Mouse (Mus musculus): ENCODE data around the gene Gm5751.
"Not testable (repeated sequence)": the region's sequence is repeated elsewhere in the genome, so short reads cannot be mapped to it uniquely, and the experiment has no call there.

Gm5751 gene

DNA sequence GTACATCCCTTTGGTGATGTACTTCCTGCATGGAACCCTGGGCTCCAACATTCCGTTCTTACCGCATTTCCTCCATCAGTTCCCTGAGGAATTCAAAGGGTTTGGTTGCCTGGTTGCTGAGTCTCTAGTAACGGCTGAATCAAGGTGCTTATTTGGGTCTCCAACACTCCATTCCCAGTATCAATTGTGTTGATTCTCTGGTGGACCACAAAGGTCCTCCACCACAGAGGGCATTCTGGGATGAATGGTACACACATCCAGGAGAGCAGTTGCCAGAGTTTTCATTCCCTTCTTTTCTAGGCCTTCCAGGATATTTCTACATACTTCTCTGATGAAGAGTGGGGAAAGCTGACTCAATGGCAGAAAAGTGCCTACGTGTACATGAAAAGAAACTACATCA, at the start of gene Gm5751:
TSS of gene Gm5751 (plus strand) at position 301 of the 400 bp plus-strand sequence.
- in situ Hi-C loops (cut with MboI, MseI) = not testable (repeated sequence)

DNA sequence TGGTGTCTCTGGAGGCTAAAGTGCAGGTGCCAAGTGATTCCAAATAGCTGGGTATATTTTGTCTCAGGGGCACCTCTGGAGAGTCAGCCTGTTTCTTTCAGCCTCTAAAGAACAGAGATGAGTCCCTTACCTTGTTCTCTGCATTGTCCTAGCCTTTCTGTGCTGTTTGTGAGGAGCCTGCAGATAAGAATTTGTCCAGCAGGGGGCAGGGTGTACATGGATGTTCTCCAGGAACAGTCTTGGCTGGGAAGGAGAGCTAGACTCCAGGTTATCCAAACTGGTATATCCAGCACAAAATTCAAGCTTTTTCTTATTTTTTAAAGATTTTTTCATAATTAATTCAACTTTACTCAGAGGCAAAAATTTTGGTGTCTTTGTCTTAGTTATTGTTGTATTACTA, 42.0 kb upstream of the Gm5751 start:
- in situ Hi-C loops (cut with MboI, MseI) = loop anchor here (5.0 kb wide), 1 partner anchor 250 kb away; no protein-coding TSS in a partner anchor

DNA sequence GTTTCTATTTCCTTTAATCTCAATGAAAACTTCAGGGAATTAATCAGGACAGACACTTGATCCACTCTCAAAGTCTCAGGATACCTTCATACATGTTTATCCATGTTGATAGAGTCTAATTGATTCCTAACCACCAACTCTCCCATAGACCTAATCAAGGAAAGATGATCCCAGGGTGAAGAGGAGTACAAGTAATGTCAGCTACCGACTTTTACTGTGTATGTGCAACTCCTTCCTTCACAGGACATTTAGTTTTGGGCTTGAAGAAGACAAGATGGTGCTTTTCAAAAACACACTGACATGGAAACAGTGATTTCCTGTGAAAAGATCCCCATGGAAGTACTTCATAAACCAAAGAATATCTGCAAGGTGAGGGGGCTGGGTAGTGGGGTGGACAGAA, 30.4 kb upstream of the Gm5751 start, which contains the start of gene Gm6592:
TSS of gene Gm6592 (plus strand) at position 301 of the 400 bp plus-strand sequence.
- in situ Hi-C loops (cut with MboI, MseI) = no loop called here

DNA sequence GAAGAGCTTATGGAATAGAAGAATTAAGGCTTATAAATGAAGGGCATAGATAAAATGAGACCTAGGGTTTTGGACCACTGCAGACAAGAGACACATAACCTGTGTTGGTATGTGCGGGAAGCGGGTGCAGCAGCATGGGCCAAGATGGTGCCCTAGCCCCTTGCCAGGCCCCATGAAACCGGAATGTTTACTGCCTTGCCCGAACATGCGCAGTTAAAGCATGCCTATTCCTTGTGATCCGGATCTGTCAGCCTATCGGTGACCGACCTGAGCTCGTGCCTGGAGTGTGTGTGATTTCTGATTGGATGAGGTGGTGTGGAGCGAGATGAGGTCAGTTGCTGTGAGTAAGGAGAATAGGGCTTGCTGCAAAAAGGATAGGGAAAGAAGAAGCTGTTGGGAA, 21.6 kb upstream of the Gm5751 start:
- in situ Hi-C loops (cut with MboI, MseI) = no loop called here

DNA sequence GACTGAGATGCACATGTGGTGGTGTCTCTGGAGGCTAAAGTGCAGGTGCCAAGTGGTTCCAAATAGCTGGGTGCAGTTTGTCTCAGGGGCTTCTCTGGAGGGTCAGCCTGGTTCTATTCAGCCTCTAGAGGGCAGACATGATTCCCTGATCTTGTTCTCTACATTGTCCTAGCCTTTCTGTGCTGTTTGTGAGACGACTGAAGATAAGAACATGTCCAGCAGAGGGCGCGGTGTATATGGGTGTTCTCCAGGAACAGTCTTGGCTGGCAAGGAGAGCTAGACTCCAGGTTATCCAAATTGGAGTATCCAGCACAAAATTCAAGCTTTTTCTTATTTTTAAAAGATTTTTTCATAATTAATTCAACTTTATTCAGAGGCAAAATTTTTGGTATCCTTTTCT, 9.7 kb upstream of the Gm5751 start:
- in situ Hi-C loops (cut with MboI, MseI) = not testable (repeated sequence)

DNA sequence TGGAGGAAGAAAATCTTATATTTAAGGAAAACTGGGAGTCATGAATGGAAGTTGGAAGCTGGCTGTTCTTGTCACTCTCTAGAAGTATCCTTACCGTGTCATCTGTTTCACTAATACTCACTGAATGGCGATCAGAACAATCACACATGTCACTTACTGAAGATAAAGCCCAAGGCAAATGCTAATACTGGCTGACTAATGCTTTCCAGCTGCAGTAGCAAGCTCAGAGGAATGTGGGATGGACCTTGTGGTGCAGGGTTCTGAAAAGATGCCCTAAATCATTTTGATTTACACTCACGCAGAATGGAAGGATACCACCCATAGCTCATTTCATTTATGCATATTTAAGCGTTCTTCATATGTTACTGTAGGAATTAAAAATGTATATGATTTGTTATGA, 10.3 kb downstream of the Gm5751 start:
- in situ Hi-C loops (cut with MboI, MseI) = no loop called here

DNA sequence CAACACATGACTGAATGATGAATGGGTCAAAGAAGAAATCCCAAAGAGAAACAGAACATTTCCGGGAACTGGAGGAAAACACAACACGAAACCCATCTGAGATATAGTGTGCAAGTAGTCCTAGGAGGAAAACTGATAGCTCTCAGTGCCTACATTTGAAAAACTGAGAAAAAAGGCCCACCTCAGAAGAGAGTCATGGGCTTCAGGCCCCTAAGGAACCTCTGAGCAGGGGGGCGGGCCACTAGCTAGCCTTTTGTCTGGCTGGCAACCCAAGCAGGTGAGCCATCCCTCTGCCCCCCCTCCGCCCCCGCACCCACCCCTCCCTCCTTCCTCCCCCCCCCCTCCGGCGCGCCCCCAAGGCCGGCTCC, 17.9 kb downstream of the Gm5751 start:
- in situ Hi-C loops (cut with MboI, MseI) = no loop called here

DNA sequence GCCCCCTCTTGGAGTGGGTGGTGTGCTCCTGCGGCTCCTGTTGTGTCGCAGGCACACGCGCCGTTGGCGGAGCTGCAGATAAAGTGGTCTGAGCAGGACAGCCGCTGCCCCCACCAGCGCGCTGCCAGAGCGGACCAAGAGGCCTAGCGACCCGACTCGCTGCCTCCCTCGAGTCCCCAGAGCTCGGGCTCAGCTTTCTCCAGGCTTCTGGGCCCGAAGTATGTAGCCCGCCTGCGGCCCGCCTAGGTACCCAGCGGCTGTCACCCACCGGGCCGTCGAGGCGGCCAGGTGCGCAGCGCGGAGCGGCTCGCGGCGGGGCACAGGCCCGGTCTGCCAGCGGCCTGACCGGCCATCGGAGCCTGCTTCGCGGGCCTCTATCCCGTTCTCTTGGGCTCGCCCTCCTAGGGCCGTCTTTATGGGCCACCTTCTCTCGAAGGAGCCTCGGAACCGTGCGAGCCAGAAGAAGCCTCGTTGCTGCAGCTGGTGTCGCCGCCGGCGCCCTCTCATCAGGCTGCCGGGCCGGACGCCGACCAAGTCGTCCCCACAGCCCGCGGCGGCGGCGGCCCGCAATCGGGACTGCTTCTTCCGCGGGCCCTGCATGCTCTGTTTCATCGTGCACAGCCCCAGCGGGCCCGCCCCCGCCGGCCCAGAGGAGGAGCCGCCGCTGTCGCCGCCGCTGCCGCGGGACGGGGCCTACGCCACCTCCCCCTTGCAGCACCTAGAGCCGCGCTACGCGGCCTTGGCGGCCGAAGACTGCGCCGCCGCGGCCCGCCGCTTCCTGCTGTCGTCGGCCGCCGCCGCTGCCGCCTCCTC, 18.5 kb downstream of the Gm5751 start, which contains the start of gene B630019K06Rik:
TSS of gene B630019K06Rik (plus strand) at position 40 of the 813 bp plus-strand sequence.
- in situ Hi-C loops (cut with MboI, MseI) = no loop called here

DNA sequence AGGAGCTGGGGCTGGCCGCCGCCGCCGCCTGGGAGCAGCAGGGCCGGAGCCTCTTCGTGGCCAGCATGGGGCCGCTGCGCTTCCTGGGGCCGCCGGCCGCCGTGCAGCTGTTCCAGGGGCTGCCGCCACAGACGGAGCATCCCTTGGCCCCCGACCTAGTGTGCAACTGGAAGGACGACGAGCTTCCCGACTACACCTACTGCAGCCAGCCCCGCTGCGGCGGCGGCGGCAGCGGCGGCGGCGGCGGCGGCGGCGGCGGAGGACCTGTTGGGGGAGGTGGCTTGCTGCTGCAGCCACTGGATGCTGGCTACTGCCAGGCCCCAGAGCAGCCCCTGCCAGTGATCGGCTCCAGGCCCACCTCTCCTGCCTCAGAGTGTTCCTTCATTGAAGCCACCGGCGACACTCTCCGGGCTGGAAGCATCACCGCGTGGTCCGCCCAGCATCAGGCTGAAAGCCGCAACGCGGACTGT, 19.2 kb downstream of the Gm5751 start:
- in situ Hi-C loops (cut with MboI, MseI) = no loop called here

DNA sequence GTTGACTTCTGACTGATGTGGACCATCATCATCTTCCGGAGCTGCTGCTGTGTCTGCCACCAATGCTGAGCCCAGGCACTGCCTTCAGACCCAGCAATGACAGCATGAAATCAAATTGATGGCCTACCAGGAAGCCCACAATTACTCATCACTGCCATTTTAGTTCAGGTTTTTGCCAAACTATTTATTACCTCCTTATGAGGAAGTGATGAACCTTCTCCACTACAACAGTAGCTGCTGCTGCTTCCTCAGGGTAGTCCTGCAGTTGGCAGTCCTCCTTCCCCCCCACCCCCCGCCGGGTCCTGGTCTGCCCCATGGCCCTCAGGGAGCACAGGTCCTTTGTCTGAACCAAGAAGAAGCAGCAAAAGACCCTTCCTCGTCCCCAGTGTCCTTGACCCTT, 26.8 kb downstream of the Gm5751 start:
- in situ Hi-C loops (cut with MboI, MseI) = loop anchor here (25.0 kb wide), 1 partner anchor 1089 kb away; the partner anchor contains the start of gene Kcnd1

DNA sequence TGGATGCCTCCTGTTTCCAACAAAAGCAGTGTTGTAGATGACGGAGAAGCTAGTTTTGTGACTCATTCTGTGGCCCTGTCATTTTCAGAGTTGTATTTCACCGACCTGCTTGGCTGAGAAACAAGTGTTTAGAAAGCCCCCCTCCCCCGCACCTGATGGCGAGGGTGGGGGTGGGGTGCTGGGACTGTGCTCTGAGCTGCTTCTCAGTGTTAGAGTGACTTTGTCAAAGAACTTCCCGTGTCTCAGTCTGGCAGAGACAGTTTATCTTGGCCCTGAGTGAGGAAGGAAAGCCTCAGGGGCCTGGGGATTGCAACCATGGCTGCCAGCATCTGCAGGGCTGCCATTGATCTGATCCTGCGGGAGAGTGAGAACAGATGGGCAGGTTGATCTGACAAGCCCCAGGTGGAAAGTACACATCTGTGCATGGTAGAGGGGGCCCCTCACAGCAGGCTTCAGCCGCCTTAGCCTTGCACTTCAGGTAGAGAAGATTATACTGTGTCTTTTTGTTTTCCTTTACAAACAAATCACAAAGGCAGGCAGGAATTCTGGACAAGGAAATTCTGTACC, 27.9 kb downstream of the Gm5751 start:
- in situ Hi-C loops (cut with MboI, MseI) = loop anchor here (25.0 kb wide), 1 partner anchor 1090 kb away; the partner anchor contains the start of gene Kcnd1

DNA sequence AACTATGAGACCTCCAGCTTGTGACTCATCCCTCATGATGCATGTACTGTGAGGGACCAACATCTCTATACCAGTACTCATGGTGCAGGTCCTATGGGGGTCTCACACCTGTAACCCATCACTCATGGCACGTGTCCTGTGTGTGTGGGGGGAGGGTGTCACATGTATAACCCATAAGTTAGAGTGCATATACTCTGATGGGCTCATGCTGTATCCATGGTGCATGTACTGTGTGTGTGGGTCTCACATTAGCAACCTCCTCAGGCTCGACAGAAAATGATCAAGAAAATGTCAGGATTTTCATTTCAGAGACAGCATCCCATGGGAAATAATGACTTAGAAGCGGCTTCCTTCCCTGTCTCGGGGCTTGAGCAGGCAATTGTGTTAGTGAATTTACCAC, 47.0 kb downstream of the Gm5751 start:
- in situ Hi-C loops (cut with MboI, MseI) = loop anchor here (25.0 kb wide), 1 partner anchor 1109 kb away; the partner anchor contains the start of gene Kcnd1

DNA sequence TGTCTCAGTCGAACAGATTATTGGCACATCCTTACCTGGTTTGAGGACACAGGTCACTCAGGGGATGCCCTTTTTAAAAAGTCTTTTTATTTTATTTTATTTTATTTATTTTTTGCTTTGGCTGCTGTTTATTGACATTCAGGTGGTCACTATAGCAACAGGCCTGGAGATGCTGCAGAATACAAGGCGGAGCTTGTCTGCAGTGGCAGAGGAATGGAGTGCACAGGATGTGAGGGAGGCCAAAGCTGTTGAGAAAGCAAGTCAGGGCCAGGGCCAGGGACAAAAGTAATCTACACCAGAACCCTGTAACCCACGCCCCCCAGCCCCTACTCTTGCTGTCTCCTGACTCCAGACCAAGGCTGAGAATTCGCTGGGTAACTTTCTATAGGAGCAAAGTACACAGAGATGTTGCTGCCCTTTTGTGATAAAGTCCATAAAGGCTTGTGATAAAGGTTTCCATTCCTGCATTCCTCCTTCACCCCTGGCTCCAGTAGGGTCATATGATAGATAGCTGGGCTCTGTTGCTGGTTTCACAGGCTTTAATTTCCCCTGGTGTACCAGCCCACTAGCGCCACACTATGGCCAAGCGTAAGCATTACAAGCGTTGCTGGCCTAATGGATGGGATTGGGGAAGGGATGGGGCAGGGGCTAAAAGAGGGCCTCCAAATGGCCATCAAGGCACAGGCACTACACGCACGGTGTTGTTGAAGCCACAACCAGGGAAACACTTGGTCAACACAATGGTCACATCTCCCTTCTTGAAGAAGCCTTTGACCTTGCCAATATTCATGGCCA, 48.0 kb downstream of the Gm5751 start:
- in situ Hi-C loops (cut with MboI, MseI) = loop anchor here (25.0 kb wide), 1 partner anchor 1110 kb away; the partner anchor contains the start of gene Kcnd1

DNA sequence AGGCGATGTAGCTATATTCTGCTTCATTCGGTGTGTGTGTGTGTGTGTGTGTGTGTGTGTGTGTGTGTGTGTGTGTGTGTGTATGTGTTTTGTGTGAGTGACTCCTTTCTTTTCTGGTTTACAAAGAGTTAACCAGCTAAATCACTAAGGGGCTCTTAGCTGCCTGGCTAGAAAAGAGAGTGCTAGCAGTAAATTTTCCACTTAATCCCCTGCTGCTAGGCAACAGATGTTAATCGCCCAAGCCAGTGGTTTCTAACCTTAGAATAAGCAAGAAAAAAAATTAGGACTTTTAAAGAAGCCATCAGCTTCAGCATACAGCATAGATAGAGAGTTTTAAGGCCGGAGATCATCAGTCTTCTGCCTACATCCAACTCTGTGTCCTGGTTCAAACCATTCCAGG, 53.3 kb downstream of the Gm5751 start:
- in situ Hi-C loops (cut with MboI, MseI) = no loop called here
